Mouse (Mus musculus): ENCODE measurements at regions not wholly inside any gene's neighbourhood (a gene's known extent, or its start where the extent isn't known, plus 50 kb on each side); places are given as distances from the start of the nearest gene placed in this dataset.

GRCm38 (mm10) chr14:99778957-99779356 is 480.5 kb downstream of the Klf5 start:
- H3K4me3 ChIP-seq (ENCODE audit: low read depth, low read length): no peak overlapping the region
- no peak overlapping the region for H3K9ac ChIP-seq (replicated peaks)
- ATAC-seq (no peak), DNase-seq (no peak)
- no peak overlapping the region for H3K27ac ChIP-seq (ENCODE audit: low read depth)
- no peaks in the 10 kb centered on the region for H3K4me1 ChIP-seq (ENCODE audit: insufficient read depth)
- no peaks in the 10 kb centered on the region for H3K9me3 ChIP-seq (ENCODE audit: low read length)
- no peak for TF ChIP-seq CTCF (IDR thresholded peaks at IDR 0.05; ENCODE audit: low read depth)
- no peak for TF ChIP-seq EP300 (IDR thresholded peaks at IDR 0.05; ENCODE audit: low read depth)
- H3K36me3 ChIP-seq (replicated peaks; ENCODE audit: insufficient read depth, low read length): no peaks in the 10 kb centered on the region
- 65% methylated on average over 4 of the region's 4 CpGs for WGBS (ENCODE audit: insufficient replicate concordance)
- no peak overlapping the region for H3K4me2 ChIP-seq (ENCODE audit: low read depth, low read length)
- H3K27me3 ChIP-seq (ENCODE audit: insufficient read depth, low read length): no peaks in the 10 kb centered on the region

DNA sequence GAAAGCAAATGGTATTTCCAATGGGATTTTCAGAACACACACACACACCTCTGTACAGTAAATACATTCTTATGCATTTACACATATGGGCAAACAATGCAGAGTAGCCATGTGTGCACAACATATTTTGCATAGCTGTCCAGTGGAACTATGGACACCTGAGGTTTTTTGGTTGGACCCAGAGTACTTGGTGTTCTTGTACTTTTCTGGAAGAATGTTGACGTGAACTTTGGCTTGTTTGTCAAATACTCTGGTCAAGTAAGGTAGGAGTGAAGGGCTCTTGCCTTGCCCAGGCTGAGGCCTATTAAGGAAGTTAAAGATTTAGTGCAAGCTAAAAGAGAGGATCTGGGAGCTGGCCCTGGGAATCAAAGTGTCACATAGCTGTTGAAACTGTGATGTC is 485.2 kb downstream of the Klf5 start:
- H3K9ac ChIP-seq (replicated peaks): no peak overlapping the region
- no peaks in the 10 kb centered on the region for H3K9me3 ChIP-seq (ENCODE audit: low read length)
- TF ChIP-seq EP300 (IDR thresholded peaks at IDR 0.05; ENCODE audit: low read depth) (no peak), CTCF (IDR thresholded peaks at IDR 0.05; ENCODE audit: low read depth) (no peak)
- no peaks in the 10 kb centered on the region for H3K27me3 ChIP-seq (ENCODE audit: insufficient read depth, low read length)
- DNase-seq (no peak), ATAC-seq (no peak)
- H3K4me1 ChIP-seq (ENCODE audit: insufficient read depth): no peaks in the 10 kb centered on the region
- H3K4me2 ChIP-seq (ENCODE audit: low read depth, low read length): no peak overlapping the region
- no peak overlapping the region for H3K27ac ChIP-seq (ENCODE audit: low read depth)
- no peak overlapping the region for H3K4me3 ChIP-seq (ENCODE audit: low read depth, low read length)
- H3K36me3 ChIP-seq (replicated peaks; ENCODE audit: insufficient read depth, low read length): no peaks in the 10 kb centered on the region
- 71% methylated on average over 1 of the region's 1 CpGs for WGBS (ENCODE audit: insufficient replicate concordance)

GRCm38 (mm10) chr14:99785106-99785505 is 486.6 kb downstream of the Klf5 start:
- no peak for DNase-seq
- Histone ChIP-seq H3K4me3 (ENCODE audit: low read depth, low read length) (no peak overlapping the region), H3K36me3 (replicated peaks; ENCODE audit: insufficient read depth, low read length) (no peaks in the 10 kb centered on the region), H3K27ac (ENCODE audit: low read depth) (no peak overlapping the region), H3K9ac (replicated peaks) (no peak overlapping the region), H3K4me2 (ENCODE audit: low read depth, low read length) (no peak overlapping the region), H3K4me1 (ENCODE audit: insufficient read depth) (no peaks in the 10 kb centered on the region), H3K9me3 (ENCODE audit: low read length) (no peaks in the 10 kb centered on the region), H3K27me3 (ENCODE audit: insufficient read depth, low read length) (no peaks in the 10 kb centered on the region)
- no peak for ATAC-seq
- 77% methylated on average over 5 of the region's 5 CpGs for WGBS (ENCODE audit: insufficient replicate concordance)
- no peak for TF ChIP-seq CTCF (IDR thresholded peaks at IDR 0.05; ENCODE audit: low read depth)
- no peak for TF ChIP-seq EP300 (IDR thresholded peaks at IDR 0.05; ENCODE audit: low read depth)

DNA sequence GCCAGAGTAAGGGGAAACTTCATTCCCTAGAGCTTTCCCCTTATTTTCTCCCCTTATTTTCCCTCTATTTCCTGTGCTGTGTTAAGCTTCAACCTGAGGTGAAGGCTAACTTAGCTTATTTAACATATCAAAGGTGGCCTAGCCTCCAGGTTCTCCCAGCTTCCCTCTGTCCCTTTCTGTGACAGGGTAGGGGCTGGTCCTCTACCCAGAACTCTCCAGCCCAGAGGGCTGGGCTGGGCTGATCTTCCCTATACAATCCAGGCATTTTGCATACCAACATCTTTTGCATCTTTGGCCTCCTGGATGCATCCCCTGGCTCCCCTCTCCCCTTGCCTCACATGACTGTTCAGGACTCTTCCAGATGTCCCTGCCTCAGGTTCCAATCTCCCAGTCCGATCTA is 487.9 kb downstream of the Klf5 start:
- Histone ChIP-seq H3K9ac (replicated peaks) (no peak overlapping the region), H3K4me3 (ENCODE audit: low read depth, low read length) (no peak overlapping the region), H3K4me2 (ENCODE audit: low read depth, low read length) (no peak overlapping the region), H3K9me3 (ENCODE audit: low read length) (no peaks in the 10 kb centered on the region), H3K4me1 (ENCODE audit: insufficient read depth) (no peaks in the 10 kb centered on the region), H3K27ac (ENCODE audit: low read depth) (no peak overlapping the region), H3K27me3 (ENCODE audit: insufficient read depth, low read length) (no peaks in the 10 kb centered on the region), H3K36me3 (replicated peaks; ENCODE audit: insufficient read depth, low read length) (no peaks in the 10 kb centered on the region)
- ATAC-seq (no peak), DNase-seq (no peak)
- TF ChIP-seq CTCF (IDR thresholded peaks at IDR 0.05; ENCODE audit: low read depth) (no peak), EP300 (IDR thresholded peaks at IDR 0.05; ENCODE audit: low read depth) (no peak)
- WGBS (ENCODE audit: insufficient replicate concordance): 79% methylated on average over 1 of the region's 1 CpGs

DNA sequence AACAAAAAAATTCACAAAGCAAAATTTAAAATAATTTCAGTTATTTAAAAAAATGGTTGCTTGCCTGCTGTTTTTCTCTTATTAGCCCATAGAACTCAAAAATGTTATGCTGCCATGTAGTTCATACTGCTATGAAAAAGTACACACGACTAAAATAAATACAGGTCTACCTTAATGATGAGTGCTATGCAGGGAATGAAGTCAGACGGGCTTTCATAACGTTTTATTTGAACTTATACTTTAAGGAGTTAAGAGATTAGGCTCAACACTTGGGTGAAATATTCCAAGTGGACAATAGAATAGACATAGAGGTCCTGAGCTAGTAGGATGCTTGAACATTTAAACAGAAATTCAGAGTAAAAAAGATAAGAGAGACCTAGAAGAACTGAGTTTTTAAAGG is 489.7 kb downstream of the Klf5 start:
- DNase-seq: no peak
- Histone ChIP-seq H3K36me3 (replicated peaks; ENCODE audit: insufficient read depth, low read length) (no peaks in the 10 kb centered on the region), H3K4me2 (ENCODE audit: low read depth, low read length) (no peak overlapping the region), H3K27me3 (ENCODE audit: insufficient read depth, low read length) (no peaks in the 10 kb centered on the region), H3K27ac (ENCODE audit: low read depth) (no peak overlapping the region), H3K9me3 (ENCODE audit: low read length) (no peaks in the 10 kb centered on the region), H3K4me3 (ENCODE audit: low read depth, low read length) (no peak overlapping the region), H3K9ac (replicated peaks) (no peak overlapping the region), H3K4me1 (ENCODE audit: insufficient read depth) (no peaks in the 10 kb centered on the region)
- TF ChIP-seq EP300 (IDR thresholded peaks at IDR 0.05; ENCODE audit: low read depth) (no peak), CTCF (IDR thresholded peaks at IDR 0.05; ENCODE audit: low read depth) (no peak)
- WGBS (ENCODE audit: insufficient replicate concordance): 75% methylated on average over 3 of the region's 3 CpGs
- no peak for ATAC-seq

GRCm38 (mm10) chr14:99796293-99796692 is 488.2 kb downstream of the Klf12 start:
- Histone ChIP-seq H3K27me3 (ENCODE audit: insufficient read depth, low read length) (no peaks in the 10 kb centered on the region), H3K4me3 (ENCODE audit: low read depth, low read length) (no peak overlapping the region), H3K4me2 (ENCODE audit: low read depth, low read length) (no peak overlapping the region), H3K9me3 (ENCODE audit: low read length) (no peaks in the 10 kb centered on the region), H3K4me1 (ENCODE audit: insufficient read depth) (no peaks in the 10 kb centered on the region), H3K36me3 (replicated peaks; ENCODE audit: insufficient read depth, low read length) (no peaks in the 10 kb centered on the region), H3K27ac (ENCODE audit: low read depth) (no peak overlapping the region), H3K9ac (replicated peaks) (no peak overlapping the region)
- TF ChIP-seq CTCF (IDR thresholded peaks at IDR 0.05; ENCODE audit: low read depth): no peak
- TF ChIP-seq EP300 (IDR thresholded peaks at IDR 0.05; ENCODE audit: low read depth): no peak
- WGBS (ENCODE audit: insufficient replicate concordance): 67% methylated on average over 4 of the region's 4 CpGs
- DNase-seq (no peak), ATAC-seq (no peak)

DNA sequence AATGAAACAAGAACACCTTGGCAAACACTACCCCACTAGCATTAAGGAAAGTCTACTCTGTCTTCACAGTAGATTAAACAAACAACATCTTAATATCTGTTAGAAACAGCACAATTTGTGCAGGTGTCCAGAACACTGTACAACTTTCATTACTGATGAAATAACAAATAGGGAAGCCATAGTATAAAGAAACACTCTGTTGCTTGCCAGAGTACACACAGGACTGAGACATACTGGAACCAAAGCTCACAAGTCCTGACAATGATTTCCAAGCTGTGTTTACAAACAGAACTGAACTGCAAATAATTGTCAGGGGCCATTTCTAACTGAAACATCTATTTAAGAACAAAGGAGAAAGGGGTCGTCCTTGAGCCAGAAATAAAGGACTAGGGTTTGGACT is 478.4 kb downstream of the Klf12 start:
- H3K4me1 ChIP-seq (ENCODE audit: insufficient read depth): no peaks in the 10 kb centered on the region
- no peak overlapping the region for H3K4me2 ChIP-seq (ENCODE audit: low read depth, low read length)
- H3K9ac ChIP-seq (replicated peaks): no peak overlapping the region
- DNase-seq (no peak), ATAC-seq (no peak)
- TF ChIP-seq EP300 (IDR thresholded peaks at IDR 0.05; ENCODE audit: low read depth): no peak
- TF ChIP-seq CTCF (IDR thresholded peaks at IDR 0.05; ENCODE audit: low read depth): no peak
- no peaks in the 10 kb centered on the region for H3K27me3 ChIP-seq (ENCODE audit: insufficient read depth, low read length)
- no peaks in the 10 kb centered on the region for H3K36me3 ChIP-seq (replicated peaks; ENCODE audit: insufficient read depth, low read length)
- H3K27ac ChIP-seq (ENCODE audit: low read depth): no peak overlapping the region
- no peaks in the 10 kb centered on the region for H3K9me3 ChIP-seq (ENCODE audit: low read length)
- WGBS (ENCODE audit: insufficient replicate concordance): 58% methylated on average over 1 of the region's 1 CpGs
- H3K4me3 ChIP-seq (ENCODE audit: low read depth, low read length): no peak overlapping the region

All from liver, postnatal 0 days (tissue).